In the genomic region with DNA sequence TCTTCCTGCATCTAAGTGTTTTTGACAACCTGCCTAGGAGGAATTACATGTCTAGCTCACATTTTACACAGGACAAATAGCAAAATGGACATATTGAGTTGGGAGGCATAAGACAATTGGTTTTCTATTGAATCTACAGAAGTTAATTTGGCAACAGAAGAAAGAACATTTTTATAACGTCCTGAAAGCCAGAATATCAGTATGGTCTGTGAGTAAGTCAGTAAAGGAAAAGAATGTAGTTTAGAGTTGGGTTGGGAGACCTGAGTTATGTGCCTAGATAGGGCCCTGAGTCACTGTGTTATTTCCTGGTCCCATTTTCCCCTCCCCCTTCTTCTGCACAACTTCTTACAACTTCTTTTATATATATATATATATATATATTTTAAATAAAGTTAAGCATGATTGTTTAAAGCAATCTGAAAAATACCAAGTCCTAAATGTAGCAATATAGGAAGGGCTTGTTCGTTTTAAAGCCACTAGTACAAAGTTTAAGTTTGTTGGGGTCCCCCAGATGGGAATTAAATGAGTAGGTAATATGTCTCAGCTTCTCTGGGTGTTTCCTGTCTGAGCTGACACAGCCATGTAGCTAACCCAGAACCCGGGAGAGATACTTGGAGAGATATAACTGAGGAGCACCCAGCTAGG, we compare ENCODE assay signal across 9 mouse cellular contexts. TPM values are rescaled to one million over a fixed set of nuclear protein-coding genes. Genes with fewer than 3 reads are reported as not detected.
DNase-seq lines count a peak whose midpoint lies in the region; ATAC-seq and TF ChIP-seq lines count a peak whose summit lies in the region.
"Had no signal": no experiment of that assay in that cellular context is flagged by ENCODE, and none has a peak within 500 bp of the region (broad histone marks: within the 10 kb centered on the region; RNA-seq: fewer than 3 reads in every experiment).

No protein-coding gene starts in this region.

- H3K4me3 ChIP-seq in gastrocnemius, adult 2 months: peak overlapping the region; percentile 83
- H3K4me3 ChIP-seq in forebrain, embryonic 14.5 days (ENCODE audit: low read depth, low read length): no peak overlapping the region
- no peak overlapping the region; a peak in 1 of 4 replicates for H3K4me3 ChIP-seq in liver, embryonic 14.5 days (ENCODE audit: insufficient read depth in 1 of 2, low read depth in 2 of 2, low read length in 2 of 2)

- TF ChIP-seq EP300 in liver, embryonic 14.5 days (IDR thresholded peaks at IDR 0.05; ENCODE audit: low read depth): no peak

- no peak for ATAC-seq in forebrain, embryonic 14.5 days
- ATAC-seq in liver, embryonic 14.5 days (ENCODE audit: insufficient read depth): no peak

- H3K4me1 ChIP-seq in forebrain, embryonic 14.5 days (ENCODE audit: control insufficient read depth, insufficient read depth, low read length): peaks cover 9% of the 10 kb centered on the region
- H3K4me1 ChIP-seq in liver, embryonic 14.5 days (replicated peaks; ENCODE audit: control insufficient read depth in 2 of 2, insufficient read depth in 2 of 2, low read length in 1 of 2): peaks cover 0 to 11% of the 10 kb centered on the region in 2 experiments; a peak in 2 of 4 replicates

- H3K4me2 ChIP-seq in forebrain, embryonic 14.5 days (ENCODE audit: low read length): peak overlapping the region; percentile 76; the same call in 1 of the 2 replicates
- H3K4me2 ChIP-seq in liver, embryonic 14.5 days (ENCODE audit: low read depth): peak overlapping the region; percentile 52

- H3K27ac ChIP-seq in gastrocnemius, adult 2 months: peak overlapping the region; percentile 95
- H3K27ac ChIP-seq in forebrain, embryonic 14.5 days (ENCODE audit: low read depth, low read length): no peak overlapping the region
- no peak overlapping the region for H3K27ac ChIP-seq in liver, embryonic 14.5 days

- WGBS in forebrain, embryonic 14.5 days: 52% methylated on average over 3 of the region's 3 CpGs
- 15% methylated on average over 3 of the region's 3 CpGs for WGBS in liver, embryonic 14.5 days (ENCODE audit: insufficient replicate concordance)

- TF ChIP-seq CTCF in gastrocnemius, adult 2 months (IDR thresholded peaks at IDR 0.05): no peak
- no peak for TF ChIP-seq CTCF in liver, embryonic 14.5 days (IDR thresholded peaks at IDR 0.05; ENCODE audit: low read depth)

- no peak for DNase-seq in gastrocnemius, adult 2 months
- no peak for DNase-seq in gastrocnemius, postnatal 10 days
- DNase-seq in 416B (ENCODE audit: low read depth): peak; percentile 74
- DNase-seq in forebrain, embryonic 14.5 days (ENCODE audit: low spot score): no peak
- no peak for DNase-seq in liver, embryonic 14.5 days (ENCODE audit: low read depth in 3 of 3, low spot score in 3 of 3)
- DNase-seq in ovary, adult 18-20 months (ENCODE audit: low spot score): no peak
- no peak for DNase-seq in gastrocnemius, postnatal 14 days
- no peak for DNase-seq in layer of hippocampus, adult 9-10 months (ENCODE audit: low spot score)

- intact Hi-C loops in gastrocnemius, adult 2 months (cut with DNase I): no loop called here
- intact Hi-C loops in gastrocnemius, postnatal 14 days (cut with DNase I; ENCODE audit: low total_unique reads): loop anchor here (10.0 kb wide), 1 partner anchor 54 kb away; no protein-coding TSS in a partner anchor

- H3K36me3 ChIP-seq in forebrain, embryonic 14.5 days (ENCODE audit: control insufficient read depth, insufficient read depth, low read length): no peaks in the 10 kb centered on the region
- H3K36me3 ChIP-seq in liver, embryonic 14.5 days (replicated peaks; ENCODE audit: control insufficient read depth, insufficient read depth, low read depth): no peaks in the 10 kb centered on the region

- H3K27me3 ChIP-seq in forebrain, embryonic 14.5 days (replicated peaks; ENCODE audit: control insufficient read depth, insufficient read depth, low read length): no peaks in the 10 kb centered on the region
- peaks cover 17% of the 10 kb centered on the region for H3K27me3 ChIP-seq in liver, embryonic 14.5 days (ENCODE audit: control insufficient read depth, insufficient read depth, low read length)

- no peak overlapping the region for H3K9ac ChIP-seq in forebrain, embryonic 14.5 days (ENCODE audit: low read length)
- H3K9ac ChIP-seq in liver, embryonic 14.5 days (replicated peaks): no peak overlapping the region

- no peaks in the 10 kb centered on the region for H3K9me3 ChIP-seq in forebrain, embryonic 14.5 days (replicated peaks; ENCODE audit: control insufficient read depth, low read length)
- H3K9me3 ChIP-seq in liver, embryonic 14.5 days (ENCODE audit: control insufficient read depth, low read length): no peaks in the 10 kb centered on the region

RNA-seq across cellular contexts. Expression of a gene that starts 6.6 kb away (rescaled TPM):
- total RNA-seq in gastrocnemius, adult 2 months (2021): 10 to 100 TPM; 34.1 to 50.7 TPM
- total RNA-seq in gastrocnemius, postnatal 10 days (2021): 10 to 100 TPM; 28.5 to 33.8 TPM
- 42.2 and 43.4 TPM in 2 replicates for polyA plus RNA-seq in forebrain, embryonic 14.5 days (2014; fragmentation: Nextera tagmentation; extraction: Ambion mirVana)
- 7.7 and 13.1 TPM in 2 replicates for polyA plus RNA-seq in liver, embryonic 14.5 days (2012; rRNA removed)
- 22.8 and 26.4 TPM in 2 replicates for polyA plus RNA-seq in liver, embryonic 14.5 days (2014; fragmentation: Nextera tagmentation; extraction: Ambion mirVana)
- total RNA-seq in gastrocnemius, postnatal 14 days (2021): 10 to 100 TPM; 32.0 to 36.0 TPM

RNA-seq across cellular contexts. Expression of a gene that starts 28.5 kb away (rescaled TPM):
- total RNA-seq in gastrocnemius, adult 2 months (2021): 10 to 100 TPM; 57.6 to 77.2 TPM
- 10 to 100 TPM; 52.1 to 57.5 TPM for total RNA-seq in gastrocnemius, postnatal 10 days (2021)
- polyA plus RNA-seq in forebrain, embryonic 14.5 days (2014; fragmentation: Nextera tagmentation; extraction: Ambion mirVana): 91.3 and 97.4 TPM in 2 replicates
- 4.3 and 8.5 TPM in 2 replicates for polyA plus RNA-seq in liver, embryonic 14.5 days (2012; rRNA removed)
- 14.4 and 15.1 TPM in 2 replicates for polyA plus RNA-seq in liver, embryonic 14.5 days (2014; fragmentation: Nextera tagmentation; extraction: Ambion mirVana)
- 10 to 100 TPM; 46.3 to 54.3 TPM for total RNA-seq in gastrocnemius, postnatal 14 days (2021)

RNA-seq across cellular contexts. Expression of a gene that starts 42.9 kb away (rescaled TPM):
- total RNA-seq in gastrocnemius, adult 2 months (2021): under 1 TPM in 1 of 2 experiments, not detected in 1; 0.03 TPM
- total RNA-seq in gastrocnemius, postnatal 10 days (2021): under 1 TPM; 0.07 to 0.09 TPM
- polyA plus RNA-seq in forebrain, embryonic 14.5 days (2014; fragmentation: Nextera tagmentation; extraction: Ambion mirVana): 0.20 and 0.34 TPM in 2 replicates
- 0.01 TPM in 1 of 2 replicates, not detected in the other for polyA plus RNA-seq in liver, embryonic 14.5 days (2012; rRNA removed)
- polyA plus RNA-seq in liver, embryonic 14.5 days (2014; fragmentation: Nextera tagmentation; extraction: Ambion mirVana): not detected in 2 replicates
- total RNA-seq in gastrocnemius, postnatal 14 days (2021): under 1 TPM in 1 of 2 experiments, not detected in 1; 0.27 TPM
- total RNA-seq: neutrophil, adult 5-6 weeks had no signal

RNA-seq across cellular contexts. Expression of a gene that starts 53.4 kb away (rescaled TPM):
- 10 to 100 TPM; 43.2 to 48.6 TPM for total RNA-seq in gastrocnemius, adult 2 months (2021)
- total RNA-seq in gastrocnemius, postnatal 10 days (2021): 10 to 100 TPM; 33.7 to 34.8 TPM
- polyA plus RNA-seq in forebrain, embryonic 14.5 days (2014; fragmentation: Nextera tagmentation; extraction: Ambion mirVana): 5.7 and 5.9 TPM in 2 replicates
- 2.1 and 2.4 TPM in 2 replicates for polyA plus RNA-seq in liver, embryonic 14.5 days (2012; rRNA removed)
- 0.38 and 0.53 TPM in 2 replicates for polyA plus RNA-seq in liver, embryonic 14.5 days (2014; fragmentation: Nextera tagmentation; extraction: Ambion mirVana)
- total RNA-seq in gastrocnemius, postnatal 14 days (2021): 10 to 100 TPM; 32.4 to 36.2 TPM
